Mouse (Mus musculus): ENCODE results near the gene Kcnmb4. TPM values are rescaled to one million over a fixed set of nuclear protein-coding genes. Genes with fewer than 3 reads are reported as not detected.

Kcnmb4 gene
- polyA plus RNA-seq, 1 experiment from 2014 or later = 9.5 TPM

DNA sequence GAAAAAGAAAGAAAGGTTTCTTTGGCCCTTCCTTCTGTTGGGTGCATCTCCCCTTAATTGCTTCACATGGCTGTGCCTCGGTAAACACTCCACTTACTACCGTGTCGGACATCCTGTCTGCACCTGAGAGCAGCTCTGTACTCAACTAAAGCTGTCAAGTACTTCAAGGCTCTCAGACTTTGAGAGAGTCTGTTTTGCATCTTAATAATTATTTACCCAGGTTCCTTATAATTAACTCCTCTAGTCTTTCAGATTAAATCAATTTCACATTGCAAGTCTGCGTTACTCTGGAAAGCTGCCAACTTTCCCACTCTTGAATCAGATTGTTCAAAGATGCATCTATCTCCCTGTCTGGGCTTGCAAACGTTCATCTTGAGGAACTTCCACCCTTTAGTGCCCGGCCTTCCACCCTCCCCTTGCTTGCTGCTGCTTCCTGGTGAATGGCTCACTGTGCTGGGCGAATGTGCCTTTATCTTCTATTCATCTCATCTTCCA, 87.2 kb downstream of the Kcnmb4 start:
- Histone ChIP-seq H3K27me3 (ENCODE audit: control insufficient read depth, insufficient read depth, low read length) (peaks cover 9% of the 10 kb centered on the region), H3K27ac (ENCODE audit: low read depth, low read length) (no peak overlapping the region), H3K9ac (ENCODE audit: low read length) (no peak overlapping the region), H3K9me3 (ENCODE audit: control insufficient read depth, low read length) (no peaks in the 10 kb centered on the region), H3K4me3 (ENCODE audit: low read depth, low read length) (no peak overlapping the region), H3K4me1 (replicated peaks; ENCODE audit: control insufficient read depth, insufficient read depth, low read length) (no peaks in the 10 kb centered on the region; the same call in 1 of the 2 replicates), H3K36me3 (ENCODE audit: control insufficient read depth, insufficient read depth, low read length) (no peaks in the 10 kb centered on the region), H3K4me2 (ENCODE audit: low read depth, low read length, severe bottlenecking) (no peak overlapping the region)
- DNase-seq (ENCODE audit: low spot score) (no peak), ATAC-seq (replicated peaks; ENCODE audit: low FRiP score) (no peak)
- 60% methylated on average over 7 of the region's 7 CpGs for WGBS

DNA sequence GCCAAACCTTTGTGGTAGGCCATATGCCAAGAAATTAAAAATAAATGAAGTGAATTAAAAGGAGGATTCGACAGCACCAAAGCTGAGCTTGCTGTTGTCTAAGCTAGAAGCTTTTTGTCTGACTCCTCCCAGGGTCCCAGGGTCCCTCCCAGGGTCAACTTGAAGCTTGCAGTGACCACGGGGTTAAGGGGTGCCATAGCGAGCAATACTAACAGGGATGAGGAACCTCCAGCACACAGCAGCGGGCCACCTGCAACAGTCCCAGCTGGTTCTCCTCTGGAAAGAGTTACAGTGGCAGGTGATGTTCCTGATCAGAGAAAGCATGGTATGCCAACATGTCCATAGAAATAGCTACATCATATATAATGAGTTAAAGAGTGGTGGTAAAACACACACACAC, 89.3 kb downstream of the Kcnmb4 start:
- Histone ChIP-seq H3K9ac (ENCODE audit: low read length) (no peak overlapping the region), H3K27ac (ENCODE audit: low read depth, low read length) (no peak overlapping the region), H3K4me2 (ENCODE audit: low read depth, low read length, severe bottlenecking) (no peak overlapping the region), H3K36me3 (ENCODE audit: control insufficient read depth, insufficient read depth, low read length) (no peaks in the 10 kb centered on the region), H3K27me3 (ENCODE audit: control insufficient read depth, insufficient read depth, low read length) (peaks cover 17% of the 10 kb centered on the region), H3K4me1 (replicated peaks; ENCODE audit: control insufficient read depth, insufficient read depth, low read length) (no peaks in the 10 kb centered on the region; the same call in 1 of the 2 replicates), H3K4me3 (ENCODE audit: low read depth, low read length) (no peak overlapping the region), H3K9me3 (ENCODE audit: control insufficient read depth, low read length) (no peaks in the 10 kb centered on the region)
- ATAC-seq (replicated peaks; ENCODE audit: low FRiP score) (no peak), DNase-seq (ENCODE audit: low spot score) (no peak)
- WGBS = 75% methylated on average over 4 of the region's 4 CpGs

DNA sequence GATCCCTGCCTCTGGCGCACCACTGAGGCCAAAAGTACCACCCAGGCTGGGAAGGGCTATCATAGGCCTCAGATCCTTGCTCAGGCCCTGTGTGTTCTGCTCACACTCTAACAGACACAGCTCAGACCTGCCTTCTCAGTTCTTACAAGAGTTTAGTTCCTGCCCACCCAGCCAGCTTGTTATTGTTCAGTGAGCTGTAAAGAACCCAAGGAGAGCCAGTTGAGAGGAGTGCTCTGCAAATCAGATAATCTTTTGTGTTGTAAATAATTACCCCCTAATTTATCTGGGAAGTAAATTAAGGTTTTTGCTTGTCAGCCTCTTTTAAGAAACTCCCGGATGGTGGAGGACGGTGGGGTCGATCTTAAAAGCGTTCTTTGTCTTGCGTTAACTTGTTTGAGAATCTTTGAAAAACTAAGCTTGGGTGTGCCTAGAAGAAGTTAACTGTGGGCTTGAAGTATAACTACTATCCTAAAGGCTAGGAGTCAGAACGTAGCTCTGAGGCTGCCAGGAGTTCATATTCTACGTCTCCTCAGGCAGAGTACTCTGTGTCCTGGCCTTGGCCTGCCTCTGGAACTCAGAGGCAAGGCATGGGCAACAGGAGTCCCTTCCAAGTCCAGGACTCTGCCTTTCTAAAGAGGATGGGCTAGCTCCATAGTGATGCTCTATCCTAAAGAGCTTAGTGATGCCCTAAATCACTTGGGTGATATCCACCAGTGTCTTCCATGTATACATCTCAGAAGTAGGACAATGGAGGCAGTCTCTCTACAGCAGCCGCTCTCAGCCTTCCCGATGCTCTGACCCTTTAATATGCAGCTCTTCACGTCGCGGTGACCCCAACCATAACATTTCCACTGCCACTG, 90.6 kb downstream of the Kcnmb4 start:
- no peaks in the 10 kb centered on the region for H3K9me3 ChIP-seq (ENCODE audit: control insufficient read depth, low read length)
- no peak overlapping the region for H3K27ac ChIP-seq (ENCODE audit: low read depth, low read length)
- peak; percentile 59 for DNase-seq (ENCODE audit: low spot score)
- no peaks in the 10 kb centered on the region; the same call in 1 of the 2 replicates for H3K4me1 ChIP-seq (replicated peaks; ENCODE audit: control insufficient read depth, insufficient read depth, low read length)
- ATAC-seq (replicated peaks; ENCODE audit: low FRiP score) = peak; percentile 83
- no peak overlapping the region for H3K4me3 ChIP-seq (ENCODE audit: low read depth, low read length)
- no peak overlapping the region for H3K4me2 ChIP-seq (ENCODE audit: low read depth, low read length, severe bottlenecking)
- H3K36me3 ChIP-seq (ENCODE audit: control insufficient read depth, insufficient read depth, low read length) = no peaks in the 10 kb centered on the region
- H3K27me3 ChIP-seq (ENCODE audit: control insufficient read depth, insufficient read depth, low read length) = peaks cover 17% of the 10 kb centered on the region
- WGBS = 33% methylated on average over 13 of the region's 13 CpGs
- H3K9ac ChIP-seq (ENCODE audit: low read length) = no peak overlapping the region

DNA sequence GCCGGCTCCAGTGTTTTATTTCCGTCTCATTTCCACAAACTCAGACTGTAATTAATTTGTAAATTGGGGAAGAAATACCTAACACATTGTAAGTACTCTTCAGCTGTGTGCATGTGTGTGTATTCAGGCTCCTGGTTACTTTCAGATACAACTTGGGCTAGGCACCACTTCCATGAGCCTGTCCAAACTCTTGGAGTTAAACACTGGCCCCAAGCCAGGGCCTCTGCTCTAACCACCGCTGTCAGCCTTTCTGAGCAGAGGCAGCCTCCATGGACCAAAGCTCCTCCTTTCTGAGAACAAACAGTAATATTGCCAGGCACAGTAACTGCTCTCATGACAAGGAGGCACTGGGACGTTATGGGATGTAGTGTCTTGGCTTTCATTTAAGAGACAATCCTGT, 96.8 kb downstream of the Kcnmb4 start:
- H3K4me1 ChIP-seq (replicated peaks; ENCODE audit: control insufficient read depth, insufficient read depth, low read length) = no peaks in the 10 kb centered on the region
- DNase-seq (ENCODE audit: low spot score) (no peak), ATAC-seq (replicated peaks; ENCODE audit: low FRiP score) (no peak)
- H3K27me3 ChIP-seq (ENCODE audit: control insufficient read depth, insufficient read depth, low read length) = peaks cover 12% of the 10 kb centered on the region
- no peak overlapping the region for H3K4me2 ChIP-seq (ENCODE audit: low read depth, low read length, severe bottlenecking)
- H3K4me3 ChIP-seq (ENCODE audit: low read depth, low read length) = no peak overlapping the region
- H3K36me3 ChIP-seq (ENCODE audit: control insufficient read depth, insufficient read depth, low read length) = no peaks in the 10 kb centered on the region
- WGBS = 89% methylated on average over 4 of the region's 4 CpGs
- H3K9me3 ChIP-seq (ENCODE audit: control insufficient read depth, low read length) = no peaks in the 10 kb centered on the region
- H3K9ac ChIP-seq (ENCODE audit: low read length) = no peak overlapping the region
- no peak overlapping the region for H3K27ac ChIP-seq (ENCODE audit: low read depth, low read length)

DNA sequence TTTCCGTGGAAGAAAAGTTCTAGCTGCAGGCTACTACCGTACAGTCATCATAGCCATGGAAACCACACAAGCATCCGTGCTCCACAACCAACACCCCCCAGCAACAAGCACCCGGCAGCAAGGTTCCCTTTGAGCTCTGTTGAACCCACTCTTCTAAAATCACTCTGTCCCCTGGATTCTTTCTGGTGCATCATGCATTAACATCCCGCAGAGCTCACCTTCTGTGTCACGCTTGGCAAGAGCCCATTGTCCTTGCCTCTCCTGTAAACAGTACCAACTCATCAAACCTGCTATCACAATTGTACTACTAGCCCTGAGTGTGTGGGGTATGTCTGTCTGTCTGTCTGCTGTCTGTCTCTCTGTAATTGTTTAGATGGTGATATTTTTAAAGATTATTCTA, 99.6 kb downstream of the Kcnmb4 start:
- H3K27me3 ChIP-seq (ENCODE audit: control insufficient read depth, insufficient read depth, low read length) = no peaks in the 10 kb centered on the region
- DNase-seq (ENCODE audit: low spot score) (no peak), ATAC-seq (replicated peaks; ENCODE audit: low FRiP score) (no peak)
- H3K9me3 ChIP-seq (ENCODE audit: control insufficient read depth, low read length) = no peaks in the 10 kb centered on the region
- no peak overlapping the region for H3K4me3 ChIP-seq (ENCODE audit: low read depth, low read length)
- WGBS = 93% methylated on average over 6 of the region's 6 CpGs
- H3K36me3 ChIP-seq (ENCODE audit: control insufficient read depth, insufficient read depth, low read length) = no peaks in the 10 kb centered on the region
- no peak overlapping the region for H3K9ac ChIP-seq (ENCODE audit: low read length)
- no peak overlapping the region for H3K4me2 ChIP-seq (ENCODE audit: low read depth, low read length, severe bottlenecking)
- H3K4me1 ChIP-seq (replicated peaks; ENCODE audit: control insufficient read depth, insufficient read depth, low read length) = no peaks in the 10 kb centered on the region
- H3K27ac ChIP-seq (ENCODE audit: low read depth, low read length) = no peak overlapping the region

DNA sequence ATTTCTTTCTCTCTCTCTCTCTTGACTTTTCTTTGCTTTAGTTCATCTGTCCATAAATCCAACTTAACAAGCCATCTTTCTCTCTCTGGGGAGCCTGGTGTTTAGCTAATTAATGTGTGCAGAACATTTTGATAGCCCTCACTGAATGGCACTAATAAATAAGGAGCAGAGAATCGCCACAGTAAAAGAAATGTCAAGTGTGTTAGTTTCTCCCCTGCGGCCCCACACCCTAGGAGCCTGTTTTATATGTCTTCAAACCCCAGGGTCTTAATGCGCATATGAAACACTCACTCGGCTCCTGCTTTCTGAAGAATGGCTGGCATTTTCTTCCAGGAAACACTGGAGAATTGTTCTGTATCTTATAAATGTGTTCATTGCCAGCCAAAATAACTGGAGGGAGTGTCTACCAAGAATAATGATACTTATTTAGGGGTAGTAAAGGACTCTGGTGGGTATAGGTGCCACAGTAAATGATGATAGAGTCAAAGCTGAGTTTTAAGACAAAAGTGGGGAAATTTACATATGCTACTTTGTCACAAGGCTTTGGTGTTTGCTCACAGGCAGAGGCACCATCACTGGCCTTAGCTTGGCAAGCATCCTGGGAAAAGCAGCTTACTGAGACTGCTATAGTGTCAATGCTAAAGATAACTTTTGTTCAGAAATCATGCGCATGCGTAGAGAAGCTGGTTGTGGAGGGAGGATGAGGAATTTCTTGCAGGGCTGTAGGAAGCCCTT, 102.5 kb downstream of the Kcnmb4 start:
- ATAC-seq (replicated peaks; ENCODE audit: low FRiP score) = no peak

More for the DNA sequence above, 102.5 kb downstream of the Kcnmb4 start:
- H3K4me3 ChIP-seq (ENCODE audit: low read depth, low read length) = no peak overlapping the region
- H3K36me3 ChIP-seq (ENCODE audit: control insufficient read depth, insufficient read depth, low read length) = no peaks in the 10 kb centered on the region
- H3K9ac ChIP-seq (ENCODE audit: low read length) = no peak overlapping the region
- H3K9me3 ChIP-seq (ENCODE audit: control insufficient read depth, low read length) = no peaks in the 10 kb centered on the region
- no peaks in the 10 kb centered on the region for H3K4me1 ChIP-seq (replicated peaks; ENCODE audit: control insufficient read depth, insufficient read depth, low read length)
- no peaks in the 10 kb centered on the region for H3K27me3 ChIP-seq (ENCODE audit: control insufficient read depth, insufficient read depth, low read length)
- WGBS = 42% methylated on average over 6 of the region's 6 CpGs
- no peak overlapping the region for H3K27ac ChIP-seq (ENCODE audit: low read depth, low read length)
- no peak overlapping the region for H3K4me2 ChIP-seq (ENCODE audit: low read depth, low read length, severe bottlenecking)
- DNase-seq (ENCODE audit: low spot score) = no peak

Other genes starting within 250 kb of the Kcnmb4 start
- gene Ptprb, start 198.4 kb downstream of the Kcnmb4 start, polyA plus RNA-seq (2014; fragmentation: Nextera tagmentation; extraction: Ambion mirVana) = 2.9 TPM in 2 replicates
- 128 and 141 TPM in 2 replicates for gene Cnot2, start 107.6 kb upstream of the Kcnmb4 start, polyA plus RNA-seq (2014; fragmentation: Nextera tagmentation; extraction: Ambion mirVana)

Data from forebrain, embryonic 11.5 days (tissue).